Mouse (Mus musculus): ENCODE measurements around the gene Vsig4. TPM values are rescaled to one million over a fixed set of nuclear protein-coding genes. Genes with fewer than 3 reads are reported as not detected.

Vsig4 gene
- total RNA-seq (2014; rRNA removed) (not detected in 2 replicates), polyA plus RNA-seq (2015; fragmentation: Nextera tagmentation; extraction: Ambion mirVana) (not detected in 2 replicates)

- no peaks in the 10 kb centered on the region for H3K27me3 ChIP-seq (ENCODE audit: insufficient read depth, low read length)
- no peak within 1 kb of the TSS for H3K9ac ChIP-seq (replicated peaks; ENCODE audit: low read length, poor library complexity, severe bottlenecking)
- no peak within 1 kb of the TSS for H3K4me3 ChIP-seq (ENCODE audit: low read depth, low read length)
- no peak for ATAC-seq (ENCODE audit: low FRiP score)
- H3K36me3 ChIP-seq (ENCODE audit: insufficient read depth, low read length) = no peaks in the 10 kb centered on the region
- no peak for TF ChIP-seq CTCF (IDR thresholded peaks at IDR 0.05)
- 89% methylated on average over 3 of the region's 3 CpGs for WGBS
- H3K9me3 ChIP-seq (ENCODE audit: low read length) = no peaks in the 10 kb centered on the region
- no peak within 1 kb of the TSS for H3K27ac ChIP-seq (ENCODE audit: low read depth, low read length)
- DNase-seq (ENCODE audit: low spot score) = no peak
- H3K4me2 ChIP-seq (ENCODE audit: low read depth, low read length, poor library complexity, severe bottlenecking) = no peak within 1 kb of the TSS
- no peaks in the 10 kb centered on the region for H3K4me1 ChIP-seq (ENCODE audit: insufficient read depth, low read length)
Measured at GRCm38 (mm10) chrX:96293338-96293737, at the start of gene Vsig4. TSS of gene Vsig4 (minus strand) at chrX:96293438.

- H3K9me3 ChIP-seq (ENCODE audit: low read length) = no peaks in the 10 kb centered on the region
- H3K27ac ChIP-seq (ENCODE audit: low read depth, low read length) = no peak overlapping the region
- no peak overlapping the region for H3K4me3 ChIP-seq (ENCODE audit: low read depth, low read length)
- no peak for DNase-seq (ENCODE audit: low spot score)
- WGBS = 77% methylated on average over 2 of the region's 2 CpGs
- ATAC-seq (ENCODE audit: low FRiP score) = no peak
- no peaks in the 10 kb centered on the region for H3K36me3 ChIP-seq (ENCODE audit: insufficient read depth, low read length)
- no peak for TF ChIP-seq CTCF (IDR thresholded peaks at IDR 0.05)
- no peaks in the 10 kb centered on the region for H3K4me1 ChIP-seq (ENCODE audit: insufficient read depth, low read length)
- no peaks in the 10 kb centered on the region for H3K27me3 ChIP-seq (ENCODE audit: insufficient read depth, low read length)
- H3K4me2 ChIP-seq (ENCODE audit: low read depth, low read length, poor library complexity, severe bottlenecking) = no peak overlapping the region
- H3K9ac ChIP-seq (replicated peaks; ENCODE audit: low read length, poor library complexity, severe bottlenecking) = no peak overlapping the region
Measured at GRCm38 (mm10) chrX:96339108-96339507, 45.9 kb upstream of the Vsig4 start.

- no peaks in the 10 kb centered on the region for H3K27me3 ChIP-seq (ENCODE audit: insufficient read depth, low read length)
- no peak overlapping the region for H3K27ac ChIP-seq (ENCODE audit: low read depth, low read length)
- no peak overlapping the region for H3K4me3 ChIP-seq (ENCODE audit: low read depth, low read length)
- H3K4me1 ChIP-seq (ENCODE audit: insufficient read depth, low read length) = no peaks in the 10 kb centered on the region
- H3K36me3 ChIP-seq (ENCODE audit: insufficient read depth, low read length) = no peaks in the 10 kb centered on the region
- DNase-seq (ENCODE audit: low spot score) (peak; percentile 0), ATAC-seq (ENCODE audit: low FRiP score) (no peak)
- WGBS = 57% methylated on average over 4 of the region's 4 CpGs
- TF ChIP-seq CTCF (IDR thresholded peaks at IDR 0.05) = 0 out of 2 replicates have a peak, but pooled peaks have one; percentile 14
- no peaks in the 10 kb centered on the region for H3K9me3 ChIP-seq (ENCODE audit: low read length)
- no peak overlapping the region for H3K4me2 ChIP-seq (ENCODE audit: low read depth, low read length, poor library complexity, severe bottlenecking)
- no peak overlapping the region for H3K9ac ChIP-seq (replicated peaks; ENCODE audit: low read length, poor library complexity, severe bottlenecking)
Measured at GRCm38 (mm10) chrX:96329764-96330163, 36.5 kb upstream of the Vsig4 start.

GRCm38 (mm10) chrX:96256509-96256908, 36.7 kb downstream of the Vsig4 start:
- no peak for DNase-seq (ENCODE audit: low spot score)
- ATAC-seq (ENCODE audit: low FRiP score) = no peak
- Histone ChIP-seq H3K4me3 (ENCODE audit: low read depth, low read length) (no peak overlapping the region), H3K9me3 (ENCODE audit: low read length) (no peaks in the 10 kb centered on the region), H3K9ac (replicated peaks; ENCODE audit: low read length, poor library complexity, severe bottlenecking) (no peak overlapping the region), H3K27ac (ENCODE audit: low read depth, low read length) (no peak overlapping the region), H3K4me1 (ENCODE audit: insufficient read depth, low read length) (no peaks in the 10 kb centered on the region), H3K4me2 (ENCODE audit: low read depth, low read length, poor library complexity, severe bottlenecking) (no peak overlapping the region), H3K36me3 (ENCODE audit: insufficient read depth, low read length) (no peaks in the 10 kb centered on the region), H3K27me3 (ENCODE audit: insufficient read depth, low read length) (no peaks in the 10 kb centered on the region)
- no peak for TF ChIP-seq CTCF (IDR thresholded peaks at IDR 0.05)

- TF ChIP-seq CTCF (IDR thresholded peaks at IDR 0.05) = no peak
- Histone ChIP-seq H3K4me3 (ENCODE audit: low read depth, low read length) (no peak overlapping the region), H3K27me3 (ENCODE audit: insufficient read depth, low read length) (no peaks in the 10 kb centered on the region), H3K27ac (ENCODE audit: low read depth, low read length) (no peak overlapping the region), H3K9ac (replicated peaks; ENCODE audit: low read length, poor library complexity, severe bottlenecking) (no peak overlapping the region), H3K36me3 (ENCODE audit: insufficient read depth, low read length) (no peaks in the 10 kb centered on the region), H3K4me1 (ENCODE audit: insufficient read depth, low read length) (no peaks in the 10 kb centered on the region), H3K9me3 (ENCODE audit: low read length) (no peaks in the 10 kb centered on the region), H3K4me2 (ENCODE audit: low read depth, low read length, poor library complexity, severe bottlenecking) (no peak overlapping the region)
- WGBS = 66% methylated on average over 2 of the region's 2 CpGs
- ATAC-seq (ENCODE audit: low FRiP score) = no peak
- DNase-seq (ENCODE audit: low spot score) = no peak
Measured at GRCm38 (mm10) chrX:96239644-96240043, 53.6 kb downstream of the Vsig4 start.

GRCm38 (mm10) chrX:96239037-96239436, 54.2 kb downstream of the Vsig4 start:
- 96% methylated on average over 1 of the region's 1 CpGs for WGBS
- no peak overlapping the region for H3K9ac ChIP-seq (replicated peaks; ENCODE audit: low read length, poor library complexity, severe bottlenecking)
- H3K36me3 ChIP-seq (ENCODE audit: insufficient read depth, low read length) = no peaks in the 10 kb centered on the region
- H3K27me3 ChIP-seq (ENCODE audit: insufficient read depth, low read length) = no peaks in the 10 kb centered on the region
- no peaks in the 10 kb centered on the region for H3K4me1 ChIP-seq (ENCODE audit: insufficient read depth, low read length)
- no peak overlapping the region for H3K4me3 ChIP-seq (ENCODE audit: low read depth, low read length)
- no peak for DNase-seq (ENCODE audit: low spot score)
- no peak overlapping the region for H3K4me2 ChIP-seq (ENCODE audit: low read depth, low read length, poor library complexity, severe bottlenecking)
- no peak for TF ChIP-seq CTCF (IDR thresholded peaks at IDR 0.05)
- no peak for ATAC-seq (ENCODE audit: low FRiP score)
- no peak overlapping the region for H3K27ac ChIP-seq (ENCODE audit: low read depth, low read length)
- no peaks in the 10 kb centered on the region for H3K9me3 ChIP-seq (ENCODE audit: low read length)
